Mouse (Mus musculus) heart, postnatal 4 days (tissue): ENCODE results near the gene Arsg. TPM values are rescaled to one million over a fixed set of nuclear protein-coding genes. Genes with fewer than 3 reads are reported as not detected.
A peak's percentile ranks its signal among the peaks of the same experiment; 100 is the strongest.

Experiments used
- DNase-seq: peaks from one replicate; pipeline ENCODE4 v3.0.0; 2021
- total RNA-seq, 2 experiments: library from RNA; stranded (reverse); gene quantifications; 2 replicates each; pipeline ENCODE4 v1.2.3; 2021

Arsg gene
- total RNA-seq: 1 to 10 TPM; 5.2 to 6.1 TPM

GRCm38 (mm10) chr11:109473171-109474085 lies at the start of gene Arsg, which contains the start of gene Slc16a6:
Gene Arsg (plus strand): TSS chr11:109473374.
Gene Slc16a6 (minus strand): TSS chr11:109473598.
- peak; percentile 86 for DNase-seq

- DNase-seq: peak; percentile 99
Measured at GRCm38 (mm10) chr11:109425392-109426271, 47.5 kb upstream of the Arsg start, which contains the start of gene Amz2. Gene Amz2 (plus strand): TSS chr11:109425946.

GRCm38 (mm10) chr11:109426272-109426586 lies 46.9 kb upstream of the Arsg start:
- DNase-seq: no peak

GRCm38 (mm10) chr11:109427353-109427752 lies 45.8 kb upstream of the Arsg start:
- DNase-seq: no peak

GRCm38 (mm10) chr11:109434233-109434798 lies 38.9 kb upstream of the Arsg start:
- no peak for DNase-seq

- no peak for DNase-seq
Measured at GRCm38 (mm10) chr11:109436889-109437288, 36.3 kb upstream of the Arsg start.

GRCm38 (mm10) chr11:109439209-109439608 lies 34.0 kb upstream of the Arsg start:
- no peak for DNase-seq

- DNase-seq: peak; percentile 86
Measured at GRCm38 (mm10) chr11:109439829-109440340, 33.3 kb upstream of the Arsg start.

GRCm38 (mm10) chr11:109440641-109441040 lies 32.5 kb upstream of the Arsg start:
- no peak for DNase-seq

- peak; percentile 58 for DNase-seq
Measured at GRCm38 (mm10) chr11:109441119-109441518, 32.1 kb upstream of the Arsg start.

- DNase-seq: no peak
Measured at GRCm38 (mm10) chr11:109442166-109442730, 30.9 kb upstream of the Arsg start.

- DNase-seq: no peak
Measured at GRCm38 (mm10) chr11:109443468-109444263, 29.5 kb upstream of the Arsg start.

- peak; percentile 54 for DNase-seq
Measured at GRCm38 (mm10) chr11:109444600-109444999, 28.6 kb upstream of the Arsg start.

GRCm38 (mm10) chr11:109445438-109446035 lies 27.6 kb upstream of the Arsg start:
- DNase-seq: peak; percentile 43

GRCm38 (mm10) chr11:109451169-109451568 lies 22.0 kb upstream of the Arsg start:
- no peak for DNase-seq

- no peak for DNase-seq
Measured at GRCm38 (mm10) chr11:109456261-109456660, 16.9 kb upstream of the Arsg start.

- no peak for DNase-seq
Measured at GRCm38 (mm10) chr11:109458165-109458564, 15.0 kb upstream of the Arsg start.

GRCm38 (mm10) chr11:109460586-109460985 lies 12.6 kb upstream of the Arsg start:
- peak; percentile 48 for DNase-seq

- no peak for DNase-seq
Measured at GRCm38 (mm10) chr11:109465068-109465467, 8.1 kb upstream of the Arsg start.

GRCm38 (mm10) chr11:109466987-109467386 lies 6.2 kb upstream of the Arsg start:
- DNase-seq: peak; percentile 49

- DNase-seq: no peak
Measured at GRCm38 (mm10) chr11:109468133-109468532, 5.0 kb upstream of the Arsg start.
